Mouse (Mus musculus): Measurements from ENCODE around the gene Zfyve26. TPM values are rescaled to one million over a fixed set of nuclear protein-coding genes. Genes with fewer than 3 reads are reported as not detected.
"Not testable (repeated sequence)": the region's sequence is repeated elsewhere in the genome, so short reads cannot be mapped to it uniquely, and the experiment has no call there.

Gene Zfyve26
- polyA plus RNA-seq (2012; rRNA removed), result 37.9 and 39.2 TPM in 2 replicates

DNA sequence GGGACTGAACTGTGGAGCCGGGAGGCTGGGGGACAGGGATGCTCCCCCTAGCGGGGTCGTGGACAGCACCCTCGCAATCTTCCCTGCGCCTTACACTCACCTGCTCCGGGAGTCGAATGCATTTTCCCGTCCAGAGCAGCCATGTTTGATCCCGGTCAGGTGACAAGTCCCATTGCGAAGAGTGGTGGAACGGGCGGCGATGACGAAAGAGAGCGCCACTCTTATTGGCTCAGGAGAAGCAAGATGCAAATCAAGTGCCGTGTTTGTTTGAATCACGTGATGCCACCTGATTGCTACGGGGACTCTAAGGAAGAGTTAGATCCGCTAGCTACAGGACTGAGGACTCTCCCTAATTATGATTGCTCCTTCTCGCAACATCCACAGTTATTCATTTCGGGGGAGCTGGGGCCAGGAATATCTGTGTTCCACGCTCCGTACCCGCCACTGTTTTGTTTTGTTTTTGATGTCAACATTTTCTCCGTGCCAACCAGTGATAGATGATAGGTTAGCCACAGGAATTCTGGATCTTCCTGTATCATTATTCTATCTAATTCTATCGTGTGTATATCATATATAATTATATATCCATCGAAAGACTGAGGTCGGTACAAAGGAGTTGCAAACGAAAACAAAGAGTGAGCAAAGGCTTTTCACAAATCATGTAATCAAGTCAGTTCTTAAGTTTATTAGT, at the start of gene Zfyve26:
Gene Zfyve26 (minus strand): TSS at position 179 of the 691 bp plus-strand sequence.
- DNase-seq (ENCODE audit: low spot score), result peak; percentile 76

- no peak for DNase-seq (ENCODE audit: low spot score)
Measured at GRCm38 (mm10) chr12:79341291-79341845, 45.3 kb upstream of the Zfyve26 start.

DNA sequence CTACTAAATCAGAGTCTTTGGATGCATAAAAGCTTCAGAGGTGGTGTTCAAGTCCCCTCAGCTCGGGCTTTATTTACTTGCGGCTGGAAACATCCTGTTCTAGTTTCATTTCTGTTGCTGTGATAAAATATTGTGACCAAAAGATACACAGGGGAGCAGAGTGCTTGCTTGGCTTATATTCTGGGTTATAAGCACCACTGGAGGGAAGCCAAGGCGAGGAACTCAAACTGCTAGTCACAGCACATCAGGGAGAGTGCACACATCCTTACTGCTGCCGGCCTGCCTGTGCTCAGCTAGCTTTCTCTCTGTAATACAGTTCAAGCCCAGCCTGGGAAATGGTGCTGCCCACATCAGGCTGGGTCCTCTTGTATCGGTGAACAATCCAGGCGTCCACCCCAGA, 44.4 kb upstream of the Zfyve26 start:
- DNase-seq (ENCODE audit: low spot score), result no peak

- DNase-seq (ENCODE audit: low spot score), result no peak
Measured at GRCm38 (mm10) chr12:79338791-79339190, 42.7 kb upstream of the Zfyve26 start.

GRCm38 (mm10) chr12:79331722-79332121, 35.6 kb upstream of the Zfyve26 start:
- no peak for DNase-seq (ENCODE audit: low spot score)

- no peak for DNase-seq (ENCODE audit: low spot score)
Measured at GRCm38 (mm10) chr12:79330571-79330970, 34.5 kb upstream of the Zfyve26 start.

DNA sequence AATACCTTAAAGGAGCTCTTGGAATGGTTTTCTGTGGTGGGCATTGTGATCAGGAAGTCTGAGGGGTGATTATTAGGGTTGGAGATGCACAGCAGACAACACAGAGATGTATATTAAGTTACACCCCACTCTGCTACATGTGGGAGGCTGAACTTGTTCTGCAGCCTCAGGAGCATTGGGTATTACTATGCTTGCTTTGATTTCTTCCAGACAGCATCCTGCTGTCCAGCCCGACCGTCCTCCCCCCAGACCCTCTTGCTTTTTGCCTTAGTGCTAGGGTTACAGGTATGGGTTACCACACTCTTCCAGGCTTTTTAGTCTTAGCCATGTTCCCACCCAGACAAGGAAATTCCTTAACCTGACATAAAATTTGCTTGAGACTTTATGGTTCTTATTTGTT, 31.8 kb upstream of the Zfyve26 start:
- no peak for DNase-seq (ENCODE audit: low spot score)

GRCm38 (mm10) chr12:79326745-79327144, 30.6 kb upstream of the Zfyve26 start:
- DNase-seq (ENCODE audit: low spot score), result no peak

- no peak for DNase-seq (ENCODE audit: low spot score)
Measured at GRCm38 (mm10) chr12:79326236-79326635, 30.1 kb upstream of the Zfyve26 start.

DNA sequence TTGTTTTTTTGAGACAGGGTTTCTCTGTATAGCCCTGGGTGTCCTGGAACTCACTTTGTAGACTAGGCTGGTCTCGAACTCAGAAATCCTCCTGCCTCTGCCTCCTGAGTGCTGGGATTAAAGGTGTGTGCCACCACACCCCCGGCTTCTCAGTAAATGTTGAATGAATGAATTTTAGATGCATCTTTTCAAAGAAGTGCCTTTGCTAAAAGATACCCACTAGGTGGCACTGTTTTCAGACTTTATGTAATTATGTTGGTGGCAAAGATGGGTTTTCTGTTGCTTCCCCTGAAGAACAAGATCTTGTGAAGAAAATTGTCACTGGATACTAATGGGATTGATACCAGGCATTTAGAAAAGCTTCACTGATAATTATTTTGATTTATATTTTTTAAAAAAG, 26.4 kb upstream of the Zfyve26 start:
- DNase-seq (ENCODE audit: low spot score), result not testable (repeated sequence)

GRCm38 (mm10) chr12:79320895-79321294, 24.8 kb upstream of the Zfyve26 start:
- no peak for DNase-seq (ENCODE audit: low spot score)

GRCm38 (mm10) chr12:79317339-79317738, 21.2 kb upstream of the Zfyve26 start:
- DNase-seq (ENCODE audit: low spot score), result no peak

- no peak for DNase-seq (ENCODE audit: low spot score)
Measured at GRCm38 (mm10) chr12:79313721-79314120, 17.6 kb upstream of the Zfyve26 start.

- no peak for DNase-seq (ENCODE audit: low spot score)
Measured at GRCm38 (mm10) chr12:79306013-79306412, 9.9 kb upstream of the Zfyve26 start.

DNA sequence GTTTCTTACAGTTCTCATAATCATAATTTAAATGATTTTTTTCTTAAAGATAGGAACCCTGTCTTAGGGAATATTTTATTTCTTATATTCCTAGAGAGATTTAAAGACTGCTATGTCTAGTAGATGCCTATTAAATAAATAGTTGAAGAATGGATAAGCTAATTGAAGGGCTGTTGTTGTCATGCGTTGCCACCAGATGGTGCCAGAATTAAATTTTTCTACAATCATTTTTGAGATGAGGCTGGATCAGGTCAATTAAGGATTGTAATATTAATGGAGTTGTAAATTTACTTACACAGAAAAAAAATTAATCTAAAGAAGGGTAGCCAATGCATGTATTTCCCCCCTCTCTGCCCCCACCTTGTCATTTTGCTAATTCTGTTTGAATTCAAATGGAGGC, 9.0 kb upstream of the Zfyve26 start:
- no peak for DNase-seq (ENCODE audit: low spot score)

GRCm38 (mm10) chr12:79301802-79302201, 5.7 kb upstream of the Zfyve26 start:
- DNase-seq (ENCODE audit: low spot score), result no peak

DNA sequence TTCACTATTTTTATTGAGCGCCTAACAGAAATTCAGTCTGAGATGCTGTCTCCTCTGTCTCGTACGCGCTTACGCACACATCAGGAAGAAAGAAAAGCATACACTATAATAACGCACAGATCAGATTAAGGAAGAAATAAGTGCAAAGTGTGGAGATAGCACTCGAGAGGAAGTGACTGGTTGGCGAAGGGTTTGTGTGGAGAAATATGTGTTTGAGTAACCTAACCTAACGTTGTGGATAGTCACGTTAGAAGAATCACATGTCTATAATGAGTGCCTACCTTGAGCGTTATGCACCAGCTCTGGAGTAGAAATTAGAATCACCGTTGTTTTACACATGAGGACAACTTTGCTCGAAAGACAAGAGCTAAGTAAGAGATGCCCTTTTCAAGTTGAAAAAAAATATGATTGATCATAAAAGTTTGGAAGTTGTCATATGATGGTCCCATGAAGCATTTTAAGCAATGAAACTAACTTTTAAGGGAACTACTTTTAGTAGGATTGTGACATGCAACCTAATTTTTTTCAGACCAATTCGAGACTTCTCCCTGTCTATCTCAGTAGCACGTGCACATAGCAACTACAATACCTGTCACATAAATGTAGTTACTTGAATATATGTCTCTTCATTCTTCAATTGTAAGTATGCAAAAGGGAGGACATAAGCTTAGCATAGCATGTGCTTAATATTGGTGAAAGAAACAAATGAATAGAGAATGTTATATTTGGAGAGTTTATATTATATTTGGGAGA, 2.0 kb upstream of the Zfyve26 start:
- DNase-seq (ENCODE audit: low spot score), result no peak

DNA sequence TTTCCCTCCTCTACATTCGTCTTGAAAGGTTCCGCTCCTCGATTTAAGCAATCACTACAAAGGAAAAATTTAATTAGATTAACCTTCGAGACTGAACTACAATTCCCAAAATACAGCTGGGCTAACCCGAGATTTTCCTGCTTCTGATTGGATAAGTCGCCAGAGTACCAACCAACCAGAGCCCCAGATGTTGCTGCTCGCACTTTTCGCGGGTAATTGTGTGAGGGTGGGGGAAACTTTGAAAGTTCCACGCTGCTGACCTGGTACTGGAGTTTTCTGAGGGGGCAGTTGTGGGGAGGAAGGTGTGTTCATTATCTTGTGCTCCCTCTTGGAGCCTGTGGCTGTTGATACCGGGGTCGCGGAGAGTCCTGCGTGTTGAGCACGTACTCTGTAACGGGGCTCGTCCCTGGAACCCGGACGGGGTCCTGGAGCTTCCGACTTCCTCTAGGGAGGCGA, 1.0 kb upstream of the Zfyve26 start, which contains the start of gene Rad51b:
Gene Rad51b (plus strand): TSS at position 162 of the 456 bp plus-strand sequence.
- DNase-seq (ENCODE audit: low spot score), result peak; percentile 30

- DNase-seq (ENCODE audit: low spot score), result no peak
Measured at GRCm38 (mm10) chr12:79292874-79293273, 3.2 kb downstream of the Zfyve26 start.

- DNase-seq (ENCODE audit: low spot score), result no peak
Measured at GRCm38 (mm10) chr12:79282595-79282994, 13.5 kb downstream of the Zfyve26 start.

- no peak for DNase-seq (ENCODE audit: low spot score)
Measured at GRCm38 (mm10) chr12:79279513-79280115, 16.5 kb downstream of the Zfyve26 start.

- DNase-seq (ENCODE audit: low spot score), result no peak
Measured at GRCm38 (mm10) chr12:79272604-79273003, 23.5 kb downstream of the Zfyve26 start.
